Mouse (Mus musculus) adrenal gland, postnatal 10 days (tissue): ENCODE results near the gene Rbm15. TPM values are rescaled to one million over a fixed set of nuclear protein-coding genes. Genes with fewer than 3 reads are reported as not detected.

Experiments used
- DNase-seq: peaks from one replicate; pipeline ENCODE4 v3.0.0; 2021; ENCODE audit warnings: mixed read lengths
- long read RNA-seq, 2 experiments: library from polyadenylated mRNA; stranded (forward); transcript quantifications; one replicate each; pipeline ENCODE4 v2.0.0; 2021
- total RNA-seq, 2 experiments: library from RNA; stranded (reverse); gene quantifications; 2 replicates each; pipeline ENCODE4 v1.2.3; 2021

Rbm15 gene
- total RNA-seq = 10 to 100 TPM; 35.7 to 39.0 TPM
- long read RNA-seq, experiment 1, full-length matches to known transcripts = 9 of 11 reads
- long read RNA-seq, experiment 1, partial matches to known transcripts = 0 of 11 reads
- long read RNA-seq, experiment 1, other reads (novel, unspliced or antisense) = 2 of 11 reads
- long read RNA-seq, experiment 2, full-length matches to known transcripts = 1 of 2 reads
- long read RNA-seq, experiment 2, partial matches to known transcripts = 0 of 2 reads
- long read RNA-seq, experiment 2, other reads (novel, unspliced or antisense) = 1 of 2 reads

DNA sequence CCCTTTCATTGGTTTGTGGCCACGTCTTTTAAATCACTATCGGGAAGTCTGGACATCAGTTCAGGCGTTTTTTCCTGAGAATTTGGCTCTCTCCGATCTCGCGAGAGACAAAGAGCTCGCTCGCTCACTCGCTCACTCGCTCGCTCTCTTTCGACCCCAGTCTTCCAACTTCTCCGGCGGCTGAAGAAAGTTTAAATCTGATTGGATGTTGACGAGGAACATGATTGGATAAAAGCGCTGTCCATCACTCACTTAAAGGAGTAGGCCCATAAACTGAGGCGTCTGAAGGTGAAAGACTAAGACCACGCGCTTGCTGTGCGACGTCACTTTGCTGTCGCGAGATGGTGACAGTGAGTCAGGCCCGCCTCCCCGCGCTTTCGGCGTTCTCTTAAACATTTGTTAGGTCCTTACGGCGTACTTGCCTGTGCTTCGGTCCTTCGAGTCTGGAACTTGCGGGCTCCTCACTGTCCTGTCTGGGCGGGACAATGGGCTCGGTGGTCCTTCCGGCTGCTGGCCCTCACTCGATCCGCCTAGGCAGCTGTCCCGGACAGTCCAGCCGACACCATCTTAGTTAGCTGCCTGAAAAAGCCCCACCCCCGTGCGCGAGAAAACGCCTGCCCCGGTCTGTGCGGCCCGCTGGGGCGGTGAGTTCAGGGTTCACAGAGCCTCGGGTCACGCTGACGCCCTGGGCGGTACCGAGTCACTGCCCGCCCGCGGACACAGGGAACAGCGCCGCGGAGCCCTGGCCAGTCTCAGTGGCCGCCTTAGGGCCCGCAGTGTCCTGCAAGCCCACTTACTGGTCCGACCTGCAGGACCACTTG is at the start of gene Rbm15:
Gene Rbm15, minus strand, starts transcription at position 293 of the 821 bp plus-strand sequence.
- DNase-seq = peak; percentile 95

DNA sequence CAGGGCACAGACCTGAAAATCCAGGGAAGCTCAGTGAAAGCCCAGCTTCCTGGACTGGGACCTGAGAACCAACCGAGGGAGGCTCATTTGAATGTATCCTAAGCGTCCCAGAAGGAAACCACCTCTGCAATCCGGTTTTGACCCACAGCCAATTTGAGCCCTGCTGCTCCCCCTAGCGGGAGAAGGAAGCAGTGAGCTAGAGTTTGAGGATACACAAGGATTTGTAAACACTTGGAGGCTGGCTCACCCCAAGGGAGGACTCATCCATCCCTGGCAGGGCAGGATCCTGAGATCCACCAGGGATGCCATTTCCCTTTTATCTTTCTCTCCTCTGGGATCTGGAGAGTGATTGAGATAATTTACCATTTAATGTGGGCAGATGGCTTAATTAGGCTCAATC is 45.9 kb upstream of the Rbm15 start:
- DNase-seq = peak; percentile 82

DNA sequence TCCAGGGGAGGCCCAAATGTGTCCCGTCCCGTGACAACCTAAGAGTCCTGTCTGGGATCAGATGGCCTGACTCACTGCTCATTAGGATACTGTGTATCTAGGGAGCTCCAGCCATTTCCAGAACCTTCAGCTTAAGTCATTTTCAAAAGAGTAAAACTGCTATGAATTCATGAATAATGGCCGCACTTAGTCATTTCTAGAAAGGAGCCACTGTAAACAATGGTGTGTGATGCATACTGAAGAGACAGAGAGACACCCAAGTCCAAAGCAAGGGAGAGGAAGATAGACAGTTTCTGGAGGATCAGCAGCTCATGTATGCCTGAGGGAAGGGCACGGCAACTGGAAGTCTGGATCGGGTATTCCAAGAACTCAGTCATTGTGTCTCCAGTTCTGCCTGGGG is 45.2 kb upstream of the Rbm15 start:
- DNase-seq = no peak

DNA sequence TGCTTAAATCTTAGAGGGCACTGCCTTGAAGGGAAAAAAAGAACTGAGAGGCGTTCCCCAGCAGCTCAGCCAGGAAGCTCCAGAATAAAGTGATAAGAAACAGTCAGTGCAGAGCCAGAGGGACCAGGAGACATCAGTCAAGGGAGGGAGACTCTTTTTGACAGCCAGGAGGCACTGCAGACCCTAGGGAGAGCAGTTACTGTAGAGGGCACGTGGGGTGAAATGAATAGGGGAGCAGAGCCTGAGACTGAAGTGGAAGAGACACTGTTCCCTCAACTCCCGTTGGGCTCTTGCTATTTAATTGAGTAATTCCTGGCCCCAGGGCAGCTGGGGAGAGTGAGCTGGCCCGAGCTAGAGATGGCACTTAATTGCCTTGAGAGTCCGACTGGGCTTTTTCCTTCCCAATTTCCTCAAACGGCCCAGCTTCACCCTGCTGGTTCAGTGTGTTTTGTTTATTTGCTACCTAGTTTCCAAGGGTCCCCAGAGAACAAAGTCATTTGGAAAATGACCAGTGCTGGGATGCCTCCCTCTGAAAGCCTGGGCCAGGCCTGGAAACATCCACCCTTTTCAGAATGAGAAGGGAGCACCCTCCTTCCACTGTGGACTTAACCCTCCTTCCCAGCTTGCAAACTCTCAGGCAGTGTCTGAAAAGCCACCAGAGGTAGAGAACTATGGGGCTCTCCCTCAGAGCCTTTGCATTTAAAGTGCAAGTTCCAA is 41.6 kb upstream of the Rbm15 start:
- DNase-seq = peak; percentile 49

DNA sequence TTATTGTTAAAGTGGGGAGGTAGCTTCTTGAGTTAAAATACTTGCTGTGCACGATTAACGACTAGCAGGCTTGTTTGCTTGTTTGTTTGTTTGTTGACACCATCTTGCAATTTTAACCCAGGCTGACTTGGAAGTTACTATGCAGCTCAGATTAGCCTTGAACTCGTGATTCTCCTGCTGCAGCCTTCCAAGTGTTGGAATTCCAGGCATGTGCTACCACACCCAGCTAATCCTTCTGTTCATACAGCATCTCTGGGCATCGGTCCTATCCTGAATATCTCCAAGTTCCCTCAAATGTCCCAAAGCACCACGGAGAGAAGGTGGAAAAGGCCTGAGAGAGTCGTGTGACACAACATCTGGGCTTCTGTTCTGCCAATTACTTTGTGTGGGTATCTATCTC is 35.7 kb upstream of the Rbm15 start:
- no peak for DNase-seq

DNA sequence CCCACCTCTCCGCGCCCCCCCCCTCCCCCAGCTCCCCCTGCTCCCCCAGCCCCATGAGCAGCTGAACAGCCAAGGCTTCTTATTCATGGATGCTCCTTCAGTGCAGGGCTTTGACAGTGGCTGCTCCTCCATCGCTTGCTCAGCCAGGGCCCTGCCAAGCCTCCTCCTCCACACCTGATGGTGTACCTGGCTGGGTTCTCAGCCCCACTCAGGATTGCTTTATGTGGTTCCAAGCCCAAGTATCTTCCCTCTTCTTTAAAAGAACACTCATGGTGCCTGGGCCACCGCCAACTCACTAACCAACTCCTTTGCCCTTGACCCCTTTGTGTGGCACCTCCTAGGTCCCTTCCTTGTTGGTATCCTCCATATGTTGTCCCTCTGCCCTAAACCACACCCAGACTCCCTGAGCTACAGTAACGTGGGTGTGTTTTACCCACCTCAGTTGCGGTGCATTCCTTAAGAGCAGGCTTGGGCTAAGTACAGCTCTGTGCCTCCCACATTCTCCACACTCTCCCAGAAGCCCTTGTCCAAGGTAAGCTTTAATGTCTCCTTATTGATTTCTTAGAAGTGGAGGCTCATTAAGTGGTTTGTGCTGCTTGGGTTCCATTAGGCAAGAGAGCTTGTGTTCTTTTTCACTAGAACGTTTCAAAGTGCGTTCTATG is 34.6 kb upstream of the Rbm15 start:
- DNase-seq = no peak

DNA sequence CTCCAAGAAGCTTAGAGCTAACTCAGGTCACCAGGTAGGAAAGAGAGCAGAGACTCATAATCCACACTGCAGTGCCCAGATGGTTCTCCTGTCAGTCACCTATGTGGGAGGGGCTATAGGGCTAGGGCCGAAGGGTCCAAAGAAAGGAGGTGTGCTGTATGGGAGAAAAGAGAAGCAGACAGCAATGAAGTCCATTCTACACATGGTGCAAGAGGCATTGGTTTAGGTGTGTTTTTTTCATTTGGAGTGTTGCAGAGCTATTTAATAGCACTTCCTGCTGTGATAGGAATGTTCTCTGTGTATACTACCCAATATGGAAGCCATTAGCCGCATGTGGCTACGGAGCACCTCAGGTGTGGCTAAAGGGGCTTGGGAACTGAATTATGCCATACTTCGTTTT is 31.9 kb upstream of the Rbm15 start:
- DNase-seq = no peak

DNA sequence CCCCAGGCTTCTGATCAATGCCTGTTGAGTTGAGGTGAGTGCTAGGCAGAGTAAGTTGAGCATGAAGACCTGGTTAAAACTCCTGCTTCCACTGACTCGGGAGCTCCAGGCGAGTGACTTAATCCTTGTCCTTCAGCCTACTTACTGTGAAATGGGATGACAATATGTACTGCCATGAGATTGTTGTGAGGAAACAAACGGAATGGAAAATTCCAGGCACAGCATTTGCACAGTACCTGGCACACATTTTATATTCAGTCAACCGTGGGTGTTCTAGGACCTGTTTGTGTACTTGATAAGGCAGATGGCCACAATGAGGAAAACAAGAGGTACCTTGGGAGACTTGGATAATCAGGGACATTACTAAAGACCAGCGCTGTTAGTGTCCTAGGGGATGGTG is 29.9 kb upstream of the Rbm15 start:
- no peak for DNase-seq

DNA sequence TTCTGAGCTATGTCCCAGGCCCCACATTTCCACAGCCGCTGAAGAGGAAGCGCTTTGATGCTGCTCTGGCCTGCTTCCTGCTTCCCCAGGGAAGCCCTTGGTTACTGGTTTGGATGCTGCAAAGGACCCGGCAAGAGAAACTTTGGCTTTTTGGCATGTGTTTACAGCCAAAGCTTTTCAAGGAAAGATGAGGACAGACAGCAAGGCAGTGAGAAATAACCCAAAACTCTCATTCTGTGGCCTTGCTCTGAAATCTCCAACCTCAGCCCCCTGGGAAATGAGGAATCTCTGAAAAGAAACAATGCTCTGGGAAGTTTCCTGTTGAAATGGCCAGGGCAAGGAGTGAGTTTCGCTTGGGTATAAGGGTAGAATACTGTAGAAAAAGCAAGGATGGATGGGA is 26.9 kb upstream of the Rbm15 start:
- no peak for DNase-seq

DNA sequence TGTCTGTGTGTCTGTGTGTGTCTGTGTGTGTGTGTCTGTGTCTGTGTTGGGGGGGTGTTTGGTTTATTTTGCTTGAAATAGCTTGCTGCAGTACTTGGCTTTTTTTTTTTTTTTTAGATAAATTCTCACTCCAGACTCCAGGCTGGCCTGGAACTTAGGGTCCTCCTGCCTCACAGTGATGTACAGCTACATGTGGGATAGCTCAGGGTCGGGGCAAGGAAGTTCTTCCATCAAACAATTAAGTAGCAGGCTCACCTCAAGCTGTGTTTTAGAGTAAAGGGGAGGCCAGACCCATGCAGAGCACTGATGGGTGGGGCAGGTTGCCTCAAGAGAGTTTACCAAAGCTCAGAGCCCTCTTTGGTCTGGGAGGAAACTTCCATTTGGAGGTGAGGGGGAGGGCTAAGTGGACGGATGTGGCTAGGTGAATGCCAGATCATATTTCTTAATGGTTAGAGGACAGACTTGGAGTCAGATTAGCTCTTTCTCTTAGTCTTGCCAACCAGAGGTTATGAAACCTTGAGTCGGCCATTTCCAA is 24.3 kb upstream of the Rbm15 start:
- no peak for DNase-seq

DNA sequence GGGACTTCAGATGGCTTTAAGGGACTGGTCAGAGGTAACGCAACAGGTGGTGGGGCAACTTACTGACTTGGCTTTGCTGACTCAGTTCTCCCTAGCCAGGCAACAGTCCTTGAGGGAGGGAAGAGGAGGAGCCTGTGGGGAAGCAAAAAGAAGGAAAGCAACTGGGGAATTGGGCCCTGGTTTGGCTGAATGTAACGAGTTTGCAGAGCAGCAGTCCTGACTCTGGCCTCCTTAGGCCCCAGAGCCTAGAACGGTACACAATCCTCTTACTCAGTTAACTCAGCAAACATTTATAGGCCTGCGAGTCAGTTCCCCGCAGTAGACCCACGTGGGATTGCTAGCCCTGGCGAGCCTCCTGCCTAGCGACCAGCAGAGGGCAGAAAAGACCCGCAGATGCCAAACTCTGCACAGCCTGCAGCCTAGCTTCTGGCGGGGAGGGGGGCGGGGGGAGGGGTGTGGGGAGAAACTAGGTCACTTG is 23.5 kb upstream of the Rbm15 start:
- DNase-seq = peak; percentile 89

DNA sequence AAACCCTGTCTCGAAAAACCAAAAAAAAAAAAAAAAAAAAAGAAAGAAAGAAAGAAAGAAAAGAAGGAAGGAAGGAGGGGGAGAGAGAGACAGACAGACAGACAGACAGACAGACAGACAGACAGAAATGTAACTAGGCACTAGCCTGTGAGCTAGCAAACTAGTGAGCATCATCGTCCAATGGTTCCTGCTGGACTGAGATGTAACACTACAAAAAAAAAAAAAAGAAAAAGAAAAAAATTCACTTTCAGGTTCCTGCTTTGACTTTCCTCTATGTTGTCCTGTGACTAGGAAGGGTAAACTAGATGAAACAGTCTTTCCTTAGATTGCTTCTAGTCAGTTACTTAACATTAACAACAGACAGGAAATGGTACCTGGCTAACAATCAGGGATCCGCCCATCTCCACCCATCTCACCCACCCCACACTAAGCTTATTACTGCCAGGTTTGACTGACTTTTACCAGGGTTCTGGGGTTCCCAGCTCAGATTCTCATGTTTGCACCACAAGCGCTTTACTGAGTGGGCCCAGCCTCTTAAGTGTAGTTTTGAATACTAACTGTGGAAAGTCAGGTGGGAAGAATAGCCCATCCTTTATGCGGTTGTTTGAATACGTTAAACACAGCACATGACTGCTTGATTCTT is 22.3 kb upstream of the Rbm15 start:
- DNase-seq = no peak

DNA sequence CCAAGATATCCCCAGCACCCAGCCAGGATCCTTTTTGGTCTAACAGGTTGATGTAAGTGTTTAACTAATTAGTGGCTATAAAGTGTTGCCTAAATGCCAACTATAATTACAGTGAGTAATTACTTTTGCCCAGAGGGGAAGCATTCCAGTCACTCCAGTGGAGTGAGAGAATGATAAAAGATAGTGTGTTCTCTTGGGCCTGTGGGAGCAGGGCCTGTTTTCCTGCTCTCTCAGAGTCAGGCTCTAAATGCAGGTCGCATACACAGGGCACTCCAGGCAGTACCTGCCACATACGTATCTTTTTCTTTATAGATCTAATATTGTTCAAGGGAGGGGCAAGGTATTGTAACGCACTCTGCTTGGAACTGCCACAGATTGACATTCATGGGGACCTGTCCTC is 18.2 kb upstream of the Rbm15 start:
- no peak for DNase-seq

DNA sequence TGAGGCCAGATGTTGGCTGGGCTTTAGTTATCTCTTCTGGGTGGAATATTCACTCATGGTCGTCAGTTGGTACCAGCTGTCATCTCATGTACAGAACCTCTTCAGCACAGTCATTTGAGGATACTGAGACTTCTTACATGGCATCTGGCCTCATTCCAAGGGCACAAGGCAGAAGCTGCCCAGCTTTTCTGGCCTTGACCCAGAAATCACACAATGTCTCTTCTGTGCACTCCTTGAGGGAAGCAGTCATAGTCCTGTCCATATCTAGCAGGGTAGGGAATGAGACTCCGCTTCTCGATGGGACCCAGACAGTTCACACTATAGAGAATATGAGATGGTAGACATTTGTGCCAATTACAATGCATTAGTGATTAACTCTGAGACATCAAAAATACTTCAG is 15.5 kb upstream of the Rbm15 start:
- peak; percentile 57 for DNase-seq

DNA sequence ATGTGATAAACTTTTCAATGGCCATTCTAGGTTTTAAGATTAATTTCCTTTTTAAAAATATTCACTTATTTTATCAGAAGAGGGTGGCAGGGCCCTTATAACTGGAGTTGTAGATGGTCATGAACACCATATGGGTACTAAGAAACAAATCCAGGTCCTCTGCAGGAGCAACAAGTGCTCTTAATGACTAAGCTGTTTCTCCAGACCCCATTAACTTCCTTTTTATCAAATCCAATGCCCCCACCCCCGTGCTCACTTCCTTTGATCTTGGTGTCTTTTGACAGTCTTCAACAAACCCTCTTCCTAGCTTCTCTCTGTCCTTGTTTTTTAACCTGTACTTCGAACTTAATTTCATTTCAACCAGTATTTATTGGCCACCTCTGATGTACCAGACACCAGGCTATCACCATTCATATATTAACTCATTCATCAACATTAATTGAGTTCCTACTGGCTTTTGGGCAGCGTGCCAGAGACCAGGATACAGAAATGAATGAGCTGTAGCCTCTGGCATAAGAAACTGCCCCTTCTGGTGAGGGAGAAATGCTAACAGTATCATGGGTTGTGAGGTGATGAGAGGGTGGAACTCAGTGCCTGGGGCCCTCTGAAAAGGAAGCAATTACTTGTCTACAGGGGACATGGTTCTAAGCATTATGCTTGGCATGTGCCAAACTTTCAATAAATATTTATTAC is 11.7 kb upstream of the Rbm15 start:
- peak; percentile 33 for DNase-seq

DNA sequence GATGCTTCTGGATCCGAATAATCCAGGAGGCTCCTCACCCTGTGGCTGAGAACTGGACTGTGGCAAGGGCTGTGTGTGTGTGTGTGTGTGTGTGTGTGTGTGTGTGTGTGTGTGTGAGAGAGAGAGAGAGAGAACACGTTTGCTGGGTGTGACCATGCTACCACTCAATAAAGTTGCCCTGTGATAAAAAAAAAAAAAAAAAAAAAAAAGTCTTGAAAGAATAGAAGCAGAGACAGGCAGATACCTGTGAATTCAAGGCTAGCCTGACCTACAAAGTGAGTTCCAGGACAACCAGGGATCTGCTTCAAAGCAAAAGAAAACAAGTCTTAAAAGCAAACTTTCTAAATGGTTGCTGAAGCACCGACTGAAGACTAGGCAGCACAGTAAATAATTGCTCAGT is 10.5 kb upstream of the Rbm15 start:
- no peak for DNase-seq

DNA sequence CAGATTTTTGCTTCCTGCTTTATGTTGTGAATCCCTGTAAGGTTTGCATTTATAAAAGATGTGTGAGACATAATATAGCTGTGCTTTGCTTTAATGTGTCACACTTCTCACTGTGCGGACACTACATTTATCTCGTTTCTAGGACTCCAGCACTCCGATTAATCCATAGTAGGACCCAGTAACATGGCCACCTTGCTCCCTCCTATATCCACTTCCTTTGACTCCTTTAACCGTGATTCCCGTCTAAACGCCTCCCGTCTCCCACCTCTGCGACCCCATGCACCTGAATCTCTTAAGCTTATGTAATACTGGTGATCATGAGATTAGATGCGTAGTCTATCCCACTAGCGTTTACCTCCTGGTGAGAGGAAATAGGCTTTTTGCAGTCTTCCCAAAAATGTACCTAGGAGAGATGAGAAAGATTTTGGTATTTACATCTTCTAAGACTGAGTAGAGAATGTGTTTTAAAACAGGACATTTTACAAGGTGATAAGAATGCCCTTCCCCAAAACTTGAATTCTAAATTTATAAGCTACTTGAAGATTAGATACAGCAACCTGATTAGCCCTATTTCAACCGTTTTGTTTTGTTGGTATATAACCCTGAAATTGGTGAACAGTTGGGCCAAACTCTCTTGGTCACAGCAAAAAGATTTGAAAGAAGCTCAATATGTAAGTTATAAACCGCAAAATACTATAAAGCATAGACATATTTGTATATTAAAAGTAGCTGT is 895 bp upstream of the Rbm15 start:
- DNase-seq = no peak

DNA sequence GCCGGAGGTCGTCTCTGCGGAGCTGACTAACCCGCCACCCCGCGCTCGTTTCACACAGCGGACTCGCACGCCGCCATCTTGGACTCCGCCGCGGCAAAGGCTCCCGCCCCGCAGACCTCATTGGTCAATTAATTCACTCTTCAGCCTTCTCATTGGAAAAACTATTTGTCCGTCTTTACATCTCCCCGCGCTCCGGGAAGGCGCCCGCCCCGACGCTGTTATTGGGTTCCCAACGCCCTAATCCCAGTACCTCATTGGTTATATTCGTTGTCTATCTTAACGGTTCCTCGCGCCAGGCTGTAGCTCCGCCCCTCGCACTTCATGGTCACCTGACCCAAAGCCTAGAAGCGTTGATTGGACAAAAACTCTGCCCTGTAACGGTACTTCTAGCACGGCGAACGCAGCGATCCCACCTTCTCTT is 503 bp downstream of the Rbm15 start:
- peak; percentile 93 for DNase-seq

DNA sequence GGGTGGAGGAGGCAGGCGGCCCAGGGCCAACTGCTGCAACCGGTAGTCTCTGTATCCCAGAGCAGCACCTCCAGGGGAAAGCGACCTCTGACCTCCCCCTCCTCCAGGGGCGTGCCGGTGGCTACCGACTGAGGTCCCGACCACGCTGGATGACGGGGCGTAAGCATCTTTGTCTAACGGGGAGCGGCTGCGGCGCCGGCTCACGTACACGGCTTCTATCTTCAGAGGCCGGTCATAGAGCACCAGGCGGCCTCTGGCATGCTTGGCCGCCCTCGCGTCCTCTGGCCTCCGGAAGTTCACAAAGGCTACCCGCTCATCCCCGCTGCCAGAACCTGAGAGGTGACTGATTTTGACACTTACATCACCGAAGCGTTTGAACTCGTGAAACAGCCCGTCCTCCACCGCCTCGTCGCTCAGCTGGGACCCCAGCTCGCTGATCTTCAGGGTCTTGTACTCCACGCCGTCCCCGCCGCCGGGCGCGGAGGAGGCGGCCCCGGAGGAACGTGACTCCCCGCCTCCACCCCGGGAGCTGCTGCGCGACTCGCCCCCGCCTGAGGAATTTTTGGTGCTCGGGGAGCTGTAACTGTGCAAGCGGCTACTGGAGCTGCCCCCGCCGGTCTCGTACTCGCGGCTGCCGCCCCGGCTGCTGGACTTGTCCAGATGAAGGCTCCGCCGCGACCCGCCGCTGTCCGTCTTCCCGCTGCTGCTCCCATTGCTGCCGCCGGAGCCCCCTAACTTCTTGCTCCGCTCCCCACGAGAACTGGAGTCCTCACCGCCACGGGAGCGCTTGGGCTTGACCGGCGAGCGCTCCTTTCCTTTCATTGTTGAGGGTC is 1.1 kb downstream of the Rbm15 start:
- peak; percentile 71 for DNase-seq
